Mouse (Mus musculus) midbrain, embryonic 10.5 days (tissue): ENCODE results near the gene Sugp2. TPM values are rescaled to one million over a fixed set of nuclear protein-coding genes. Genes with fewer than 3 reads are reported as not detected.

ENCODE experiments used
- DNase-seq: peaks from one replicate; pipeline ENCODE4 v3.0.0-alpha.2; 2017; ENCODE audit warnings: low spot score
- H3K27ac ChIP-seq: fragments of 300-500 bp; sonication (generic); replicated peaks from 2 replicates; pipeline ENCODE4 v1.5.1; 2016; ENCODE audit warnings: mild to moderate bottlenecking
- H3K27me3 ChIP-seq: fragments of 300-500 bp; sonication (generic); 2 replicates; pipeline ENCODE4 v1.6.1; 2016; ENCODE audit warnings: low read depth, mild to moderate bottlenecking; ENCODE audit not compliant: poor library complexity, severe bottlenecking
- H3K36me3 ChIP-seq: fragments of 300-500 bp; sonication (generic); 2 replicates; pipeline ENCODE4 v1.6.1; 2016; ENCODE audit warnings: mild to moderate bottlenecking, moderate library complexity
- H3K4me1 ChIP-seq: fragments of 300-500 bp; sonication (generic); 2 replicates; pipeline ENCODE4 v1.6.1; 2016
- H3K4me3 ChIP-seq: fragments of 300-500 bp; sonication (generic); 2 replicates; pipeline ENCODE4 v1.5.1; 2016; ENCODE audit warnings: mild to moderate bottlenecking, moderate library complexity
- H3K9me3 ChIP-seq: fragments of 300-500 bp; sonication (generic); replicated peaks from 2 replicates; pipeline ENCODE4 v1.6.1; 2016; ENCODE audit warnings: mild to moderate bottlenecking
- WGBS: fragments of 180-500 bp; shearing (Covaris S2); methylation state at CpG from one replicate; pipeline ENCODE4 v1.1.7; 2016; 5-methylcytosine and 5-hydroxymethylcytosine counted together
- polyA plus RNA-seq: library from polyadenylated mRNA; unstranded; fragments of >200 nt; fragmentation: Nextera tagmentation; extraction: Ambion mirVana; gene quantifications from 2 replicates; pipeline ENCODE4 v1.2.1, GENCODE M21; 2016

Sugp2 gene
- polyA plus RNA-seq, 1 experiment from 2014 or later = 57.6 TPM

DNA sequence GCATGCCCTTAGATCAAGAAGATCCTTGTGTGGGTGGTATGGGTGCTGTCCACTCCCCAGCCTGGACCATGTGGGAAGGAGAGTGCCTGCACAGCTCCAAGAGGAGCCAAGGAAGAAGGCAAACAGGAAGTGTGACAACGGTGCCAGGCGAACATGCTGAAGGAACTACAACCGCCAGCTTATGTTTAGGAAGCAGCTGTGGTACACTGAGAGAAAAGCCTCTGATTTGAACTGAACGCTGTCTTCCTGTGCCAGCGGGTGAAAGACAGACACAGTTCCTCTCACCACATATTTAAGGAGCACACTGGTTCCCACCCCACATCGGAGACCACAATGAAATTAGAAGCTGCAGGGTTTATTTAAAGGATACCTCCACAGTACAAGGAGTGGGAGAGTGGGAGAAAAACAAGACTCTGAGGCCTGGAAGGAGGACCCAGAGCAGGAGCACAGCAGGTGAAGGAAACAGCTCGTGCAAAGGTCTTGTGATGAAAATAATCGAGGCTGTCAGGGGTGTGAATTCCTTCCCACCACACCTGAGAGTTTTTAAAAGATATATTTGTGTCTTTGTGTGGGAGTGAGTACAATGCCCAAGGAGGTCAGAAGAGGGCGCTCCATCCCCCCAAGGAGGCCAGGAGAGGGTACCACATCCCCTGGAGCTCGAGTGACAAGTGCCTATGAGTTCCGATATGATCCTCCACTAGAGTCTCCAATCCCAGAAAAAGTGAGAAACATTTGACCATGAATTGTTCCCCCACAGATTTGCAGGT is 35.0 kb downstream of the Sugp2 start:
- DNase-seq = no peak
- Histone ChIP-seq H3K36me3 (peaks cover 31% of the 10 kb centered on the region), H3K9me3 (no peaks in the 10 kb centered on the region), H3K4me1 (peaks cover 27% of the 10 kb centered on the region), H3K27me3 (no peaks in the 10 kb centered on the region), H3K27ac (0 out of 2 replicates have a peak overlapping the region, but pooled peaks have one; percentile 23), H3K4me3 (no peak overlapping the region)
- WGBS = 63% methylated on average over 11 of the region's 11 CpGs

DNA sequence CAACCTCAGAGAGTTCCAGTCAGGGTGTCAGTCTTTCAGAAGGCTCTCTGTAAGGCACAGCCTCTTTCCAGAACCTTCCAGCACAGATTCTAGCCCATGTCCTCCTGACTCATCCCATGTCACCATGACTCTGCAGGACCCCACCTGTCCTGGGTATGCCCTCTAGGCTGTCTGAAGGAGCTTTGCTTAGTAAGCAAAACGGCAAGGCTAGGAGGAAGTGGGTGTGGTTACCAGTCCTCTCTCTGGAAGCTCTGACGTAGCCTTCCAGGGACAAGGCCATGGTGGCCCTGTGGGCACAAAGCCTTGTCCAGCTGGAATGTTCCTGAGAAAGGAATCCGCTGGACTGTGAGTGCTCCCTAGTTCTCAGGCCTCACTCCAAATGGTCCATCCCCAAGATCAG is 38.9 kb downstream of the Sugp2 start:
- Histone ChIP-seq H3K27me3 (no peaks in the 10 kb centered on the region), H3K9me3 (no peaks in the 10 kb centered on the region), H3K27ac (no peak overlapping the region), H3K4me1 (peaks cover 25% of the 10 kb centered on the region), H3K4me3 (no peak overlapping the region), H3K36me3 (no peaks in the 10 kb centered on the region)
- DNase-seq = no peak
- 66% methylated on average over 3 of the region's 3 CpGs for WGBS

DNA sequence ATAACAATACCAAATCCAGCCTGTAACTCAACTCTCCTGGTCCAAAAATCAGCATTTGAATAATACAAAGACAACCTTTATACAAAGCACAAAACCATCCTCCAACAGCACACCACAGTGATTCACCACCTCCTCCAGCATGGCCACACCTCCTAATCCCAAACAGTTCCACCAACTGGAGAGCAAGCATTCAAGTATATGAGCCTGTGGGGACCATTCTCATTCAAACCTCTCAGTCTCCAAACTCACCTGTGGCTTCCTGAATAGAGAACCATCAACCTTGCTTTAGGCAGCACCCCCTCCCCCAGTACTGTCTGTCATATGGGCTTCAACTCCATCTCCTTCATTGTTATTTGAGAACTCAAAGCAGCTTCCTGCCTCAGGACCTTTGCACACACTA is 40.3 kb downstream of the Sugp2 start:
- Histone ChIP-seq H3K36me3 (no peaks in the 10 kb centered on the region), H3K27me3 (no peaks in the 10 kb centered on the region), H3K4me1 (peaks cover 16% of the 10 kb centered on the region), H3K27ac (no peak overlapping the region), H3K4me3 (no peak overlapping the region), H3K9me3 (no peaks in the 10 kb centered on the region)
- DNase-seq = no peak

DNA sequence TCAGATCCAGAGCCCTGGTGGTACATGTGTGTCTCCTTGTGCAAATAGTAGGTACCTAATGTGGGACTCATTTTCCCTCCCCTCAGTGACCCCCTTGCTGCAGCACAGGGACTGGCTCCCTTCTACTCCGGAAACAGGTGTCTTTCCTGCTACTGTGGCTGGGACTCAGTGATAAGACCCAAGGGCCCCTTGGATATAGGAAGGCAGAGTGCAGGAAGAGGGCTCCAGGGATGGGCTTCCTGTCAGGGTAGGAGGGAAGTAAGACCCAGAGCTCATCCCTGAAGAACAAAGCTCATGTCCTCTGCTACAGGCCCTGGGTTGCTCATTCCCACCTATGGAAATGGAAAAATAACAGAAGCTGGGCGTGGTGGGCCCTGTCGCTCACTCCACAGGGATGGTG is 42.5 kb downstream of the Sugp2 start:
- 95% methylated on average over 3 of the region's 3 CpGs for WGBS
- peaks cover 27% of the 10 kb centered on the region for H3K4me1 ChIP-seq
- no peak for DNase-seq
- H3K27me3 ChIP-seq = no peaks in the 10 kb centered on the region
- H3K36me3 ChIP-seq = no peaks in the 10 kb centered on the region
- H3K9me3 ChIP-seq = no peaks in the 10 kb centered on the region
- no peak overlapping the region for H3K4me3 ChIP-seq
- no peak overlapping the region for H3K27ac ChIP-seq

DNA sequence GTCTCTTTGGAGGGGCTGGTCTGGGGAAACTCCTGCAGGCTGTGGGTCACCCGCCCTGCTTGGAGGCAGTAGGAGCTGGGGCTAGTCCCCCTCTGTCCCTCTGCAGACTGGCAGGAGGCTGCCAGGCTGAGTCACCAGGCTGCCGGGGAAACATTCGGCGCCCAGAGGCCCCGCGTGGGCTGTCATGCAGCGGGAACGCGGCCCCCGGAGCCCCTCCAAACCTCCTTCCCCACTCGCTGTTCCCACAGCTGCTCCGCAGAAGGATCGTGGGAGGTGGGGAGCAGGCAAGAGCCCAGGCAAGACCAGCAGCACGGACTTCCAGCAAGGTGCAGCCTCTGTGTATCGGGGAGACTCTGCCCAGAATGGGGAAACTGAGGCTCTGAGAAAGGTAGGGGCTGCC is 44.1 kb downstream of the Sugp2 start:
- H3K36me3 ChIP-seq = no peaks in the 10 kb centered on the region
- peak overlapping the region; percentile 55 for H3K27ac ChIP-seq
- DNase-seq = no peak
- no peaks in the 10 kb centered on the region for H3K27me3 ChIP-seq
- no peak overlapping the region; the same call in 1 of the 2 replicates for H3K4me3 ChIP-seq
- WGBS = 77% methylated on average over 15 of the region's 15 CpGs
- H3K4me1 ChIP-seq = peaks cover 34% of the 10 kb centered on the region
- no peaks in the 10 kb centered on the region for H3K9me3 ChIP-seq

DNA sequence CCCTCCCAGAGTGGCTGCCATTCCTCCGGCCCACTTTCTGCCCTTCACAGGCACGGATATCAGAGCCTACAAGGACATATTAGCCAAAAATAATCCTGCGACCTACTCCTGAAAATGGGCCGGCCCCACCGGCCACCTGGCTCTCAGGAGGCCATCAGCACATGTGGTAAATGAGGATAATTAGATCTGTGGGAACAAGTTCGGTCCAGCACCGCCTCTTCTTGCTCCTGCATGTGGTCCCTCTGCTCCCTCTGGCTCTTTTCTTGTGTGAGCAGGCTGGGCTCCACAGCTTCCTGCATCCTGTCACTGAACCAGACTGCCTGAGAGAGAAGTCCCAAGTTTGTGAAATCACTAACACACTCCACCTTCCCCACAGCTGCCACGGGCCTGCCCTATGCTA is 45.2 kb downstream of the Sugp2 start:
- WGBS = 71% methylated on average over 8 of the region's 8 CpGs
- Histone ChIP-seq H3K27me3 (no peaks in the 10 kb centered on the region), H3K4me3 (no peak overlapping the region), H3K4me1 (peaks cover 42% of the 10 kb centered on the region), H3K27ac (no peak overlapping the region), H3K36me3 (no peaks in the 10 kb centered on the region; the same call in 1 of the 2 replicates), H3K9me3 (no peaks in the 10 kb centered on the region)
- DNase-seq = no peak

DNA sequence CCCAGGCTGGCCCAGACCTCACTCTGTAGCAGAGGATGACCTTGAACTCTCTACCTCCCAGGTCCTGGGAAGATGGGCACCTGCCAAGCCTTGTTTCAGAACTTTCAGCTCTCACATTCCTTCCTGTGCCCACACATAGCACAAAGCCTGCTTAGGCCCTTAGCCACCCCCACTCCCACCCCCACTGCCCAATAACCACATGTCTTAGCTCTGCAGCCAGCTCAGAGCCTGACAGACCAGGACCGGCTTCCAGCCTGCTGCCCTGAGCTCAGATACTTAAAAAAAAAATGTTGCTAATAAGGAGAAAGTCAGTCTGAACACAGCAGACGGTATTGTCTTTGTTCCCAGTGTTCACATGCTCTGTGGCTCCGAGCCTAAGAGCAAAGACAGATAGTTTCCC is 47.0 kb downstream of the Sugp2 start:
- H3K4me3 ChIP-seq = no peak overlapping the region
- H3K4me1 ChIP-seq = peaks cover 50% of the 10 kb centered on the region
- H3K27ac ChIP-seq = peak overlapping the region; percentile 97
- no peaks in the 10 kb centered on the region for H3K27me3 ChIP-seq
- 53% methylated on average over 3 of the region's 3 CpGs for WGBS
- peaks cover 17% of the 10 kb centered on the region for H3K36me3 ChIP-seq
- DNase-seq = no peak
- peaks cover 3% of the 10 kb centered on the region; the same call in 1 of the 2 replicates for H3K9me3 ChIP-seq

DNA sequence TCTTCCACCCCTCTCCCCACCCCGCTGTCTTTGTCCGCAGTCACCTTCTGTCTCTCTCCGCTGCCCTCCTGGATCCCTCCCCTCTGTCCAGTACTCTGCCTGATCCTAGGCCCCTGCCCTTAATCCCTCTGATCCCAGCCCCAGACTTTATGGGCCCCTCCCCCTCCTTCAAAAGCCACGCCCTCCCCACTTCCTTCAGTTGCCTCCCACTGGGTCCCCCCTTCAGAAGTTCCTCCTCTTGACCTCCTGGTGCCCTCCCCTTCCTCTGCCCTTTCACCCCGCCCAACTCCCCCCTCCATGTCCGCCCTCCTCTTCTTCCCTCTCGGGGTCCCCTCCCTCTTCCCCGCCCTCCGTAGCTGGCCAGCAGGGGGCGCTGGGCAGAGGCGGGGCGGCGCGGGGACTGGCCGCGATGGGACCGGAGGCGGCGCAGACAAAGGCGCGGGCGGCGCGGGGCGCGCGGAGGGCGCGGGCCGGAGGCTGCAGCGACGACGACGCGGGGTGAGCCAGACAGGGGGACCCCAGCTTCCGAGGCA is 48.6 kb downstream of the Sugp2 start, which contains the start of gene Homer3:
Homer3 (plus strand) TSS at position 225 of the 533 bp plus-strand sequence.
- under 1% methylated on average over 36 of the region's 36 CpGs for WGBS
- Histone ChIP-seq H3K36me3 (peaks cover 34% of the 10 kb centered on the region), H3K4me3 (peak within 1 kb of the TSS; percentile 89), H3K27me3 (no peaks in the 10 kb centered on the region), H3K9me3 (peaks cover 14% of the 10 kb centered on the region), H3K27ac (peak within 1 kb of the TSS; percentile 97), H3K4me1 (peaks cover 50% of the 10 kb centered on the region)
- peak; percentile 96 for DNase-seq

DNA sequence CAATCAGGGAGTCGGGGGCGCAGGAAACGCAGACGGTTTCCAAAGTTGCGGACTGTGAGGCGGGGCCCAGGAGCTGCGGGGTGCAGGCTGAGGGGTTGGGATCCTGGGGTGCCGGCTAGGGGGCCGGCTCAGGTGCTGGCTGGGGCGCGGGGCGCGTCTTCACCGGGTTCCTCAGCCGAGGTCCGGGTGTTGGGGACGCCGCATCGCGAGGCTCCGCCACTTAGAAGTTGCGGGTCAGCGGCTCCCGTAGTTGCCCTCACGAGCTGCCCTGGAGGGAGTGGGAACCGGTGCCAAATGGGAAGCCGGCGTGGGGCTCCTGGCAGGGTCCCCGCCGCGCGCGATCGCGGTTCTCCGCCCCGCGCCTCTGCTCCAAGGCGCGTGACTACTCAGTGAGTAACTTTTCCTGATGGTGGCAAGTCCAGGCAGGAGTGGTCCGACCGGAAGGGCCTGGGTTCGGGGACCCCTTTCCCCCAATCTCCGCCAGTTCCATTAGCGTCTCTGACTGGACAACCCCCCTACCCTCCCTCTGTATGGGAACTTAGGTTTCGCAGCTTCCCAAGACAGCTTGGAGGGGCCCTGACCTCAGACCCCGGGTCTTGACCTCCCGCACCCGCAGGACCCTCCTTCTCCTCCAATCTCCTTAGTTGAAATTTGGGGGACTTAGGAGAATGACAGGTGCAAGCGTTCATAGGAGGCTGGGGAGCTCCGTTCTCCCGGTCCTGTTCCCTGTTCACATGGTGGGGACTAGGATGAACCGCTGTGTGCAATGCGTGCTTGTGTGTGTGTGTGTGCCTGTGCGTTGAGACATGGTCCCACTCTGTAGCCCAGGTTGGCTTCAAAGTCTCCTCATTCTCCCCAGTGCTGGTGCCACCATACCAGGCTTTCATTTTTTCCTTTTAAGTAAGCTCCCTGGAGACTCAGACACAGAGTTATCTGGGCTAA is 49.4 kb downstream of the Sugp2 start:
- DNase-seq = peak; percentile 45
- Histone ChIP-seq H3K4me1 (peaks cover 44% of the 10 kb centered on the region), H3K9me3 (peaks cover 14% of the 10 kb centered on the region), H3K4me3 (peak overlapping the region; percentile 89), H3K27me3 (no peaks in the 10 kb centered on the region), H3K36me3 (peaks cover 41% of the 10 kb centered on the region), H3K27ac (peak overlapping the region; percentile 97)
- WGBS = 2% methylated on average over 55 of the region's 55 CpGs

DNA sequence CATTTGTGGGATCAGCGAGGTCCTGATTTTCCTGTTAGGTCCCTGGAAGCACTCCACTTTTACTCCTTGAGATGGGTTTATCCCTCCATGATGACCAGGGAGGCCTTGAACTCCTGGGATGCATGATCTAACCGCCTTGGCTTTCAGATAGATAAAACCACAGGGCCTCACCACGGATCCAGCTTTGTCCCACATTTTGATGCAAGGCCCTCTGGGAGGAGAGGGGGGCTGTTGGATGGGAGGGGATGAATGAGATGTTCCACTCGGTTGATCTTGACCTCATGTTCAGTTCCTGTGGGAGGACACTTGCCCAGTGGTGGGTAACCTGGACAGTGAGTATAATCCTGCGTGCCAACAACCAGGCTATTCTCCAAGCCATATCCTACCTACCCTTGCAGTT is 50.4 kb downstream of the Sugp2 start:
- no peaks in the 10 kb centered on the region for H3K27me3 ChIP-seq
- H3K4me3 ChIP-seq = peak overlapping the region; percentile 89
- 81% methylated on average over 5 of the region's 5 CpGs for WGBS
- peaks cover 43% of the 10 kb centered on the region for H3K4me1 ChIP-seq
- H3K27ac ChIP-seq = no peak overlapping the region; the same call in 1 of the 2 replicates
- H3K36me3 ChIP-seq = peaks cover 51% of the 10 kb centered on the region
- no peak for DNase-seq
- peaks cover 14% of the 10 kb centered on the region for H3K9me3 ChIP-seq

DNA sequence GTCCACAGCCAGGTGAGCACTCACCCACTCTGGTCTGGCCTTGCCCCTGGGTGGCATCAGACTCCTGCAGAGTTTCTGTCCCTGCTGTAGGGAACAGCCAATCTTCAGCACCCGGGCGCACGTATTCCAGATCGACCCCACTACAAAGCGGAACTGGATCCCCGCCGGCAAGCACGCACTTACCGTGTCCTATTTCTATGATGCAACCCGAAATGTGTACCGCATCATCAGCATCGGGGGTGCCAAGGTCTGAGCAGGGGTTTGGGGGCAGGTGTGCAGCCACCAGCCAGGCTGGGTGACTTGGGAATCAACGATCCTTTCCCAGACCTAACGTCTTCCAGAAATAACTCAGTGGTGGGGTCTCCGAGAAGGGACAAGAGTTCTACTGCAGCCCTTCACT is 51.3 kb downstream of the Sugp2 start:
- H3K27me3 ChIP-seq = no peaks in the 10 kb centered on the region
- no peak overlapping the region for H3K27ac ChIP-seq
- peaks cover 43% of the 10 kb centered on the region for H3K4me1 ChIP-seq
- DNase-seq = no peak
- H3K36me3 ChIP-seq = peaks cover 60% of the 10 kb centered on the region
- 95% methylated on average over 15 of the region's 15 CpGs for WGBS
- H3K9me3 ChIP-seq = peaks cover 14% of the 10 kb centered on the region
- H3K4me3 ChIP-seq = peak overlapping the region; percentile 89; the same call in 1 of the 2 replicates

DNA sequence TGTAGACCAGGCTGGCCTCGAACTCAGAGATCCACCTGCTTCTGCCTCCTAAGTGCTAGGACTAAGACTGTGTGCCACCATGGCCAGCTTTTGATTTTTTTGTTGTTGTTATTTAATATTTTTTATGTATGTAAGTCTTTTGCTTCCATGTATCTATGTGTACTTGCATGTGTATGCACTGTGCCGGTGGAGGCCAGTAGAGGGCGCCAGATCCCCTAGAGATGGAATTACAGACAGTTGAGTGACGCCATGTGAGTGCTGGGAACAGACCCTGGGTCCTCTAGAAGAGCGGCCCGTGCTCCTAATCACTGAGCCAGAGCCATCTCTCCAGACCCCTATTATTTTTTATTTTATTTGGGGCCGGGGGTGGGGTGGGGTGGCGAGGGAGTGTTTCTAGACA is 52.7 kb downstream of the Sugp2 start:
- 90% methylated on average over 8 of the region's 8 CpGs for WGBS
- DNase-seq = no peak
- Histone ChIP-seq H3K9me3 (peaks cover 14% of the 10 kb centered on the region), H3K27ac (no peak overlapping the region), H3K27me3 (no peaks in the 10 kb centered on the region), H3K4me3 (no peak overlapping the region), H3K4me1 (peaks cover 29% of the 10 kb centered on the region), H3K36me3 (peaks cover 75% of the 10 kb centered on the region)
